Mouse (Mus musculus): Measurements from ENCODE around the gene Ajap1.

Ajap1 gene

GRCm38 (mm10) chr4:153453496-153453895 is 29.1 kb downstream of the Ajap1 start:
- no peak for DNase-seq (ENCODE audit: low spot score in 2 of 2)

DNA sequence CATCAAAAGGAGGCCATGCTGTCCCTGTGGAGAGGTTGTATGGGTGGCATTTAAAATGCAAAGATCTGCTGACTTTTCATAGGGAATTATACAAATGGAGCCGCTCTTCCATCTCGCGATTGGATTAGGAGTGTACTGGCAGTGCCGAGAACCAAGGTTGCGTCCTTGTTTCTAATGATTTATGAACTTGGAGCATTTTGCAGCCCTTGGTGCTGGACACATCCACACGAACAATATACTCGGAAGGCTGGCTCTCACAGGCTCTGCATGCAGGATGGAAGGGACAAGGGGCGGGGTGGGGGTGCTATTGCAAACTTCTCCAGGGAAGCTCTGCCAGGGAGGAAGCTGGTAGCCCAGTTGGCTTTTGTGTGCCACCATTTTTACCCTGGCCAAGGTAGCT is 31.1 kb downstream of the Ajap1 start:
- no peak for DNase-seq (ENCODE audit: low spot score in 2 of 2)

DNA sequence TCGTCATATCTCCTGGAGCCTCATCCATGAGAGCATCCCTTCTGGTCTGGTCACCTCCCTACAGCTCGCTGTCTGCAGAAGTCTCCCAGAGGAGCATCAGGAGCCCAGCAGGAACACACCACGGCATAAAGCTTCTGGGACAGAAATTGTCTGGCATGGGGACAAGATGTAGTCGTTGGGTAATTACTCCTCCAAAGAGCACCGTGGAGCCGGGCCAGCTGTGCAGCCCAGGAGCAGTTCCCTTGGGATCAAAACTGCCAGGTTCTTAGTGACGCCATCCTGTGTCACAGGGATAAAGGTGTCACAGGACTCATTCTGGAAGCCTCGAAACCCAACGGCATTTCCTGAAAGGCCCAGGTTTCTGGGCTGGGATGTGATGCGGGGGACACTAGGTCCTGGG is 40.1 kb downstream of the Ajap1 start:
- DNase-seq (ENCODE audit: low spot score in 2 of 2), result no peak

DNA sequence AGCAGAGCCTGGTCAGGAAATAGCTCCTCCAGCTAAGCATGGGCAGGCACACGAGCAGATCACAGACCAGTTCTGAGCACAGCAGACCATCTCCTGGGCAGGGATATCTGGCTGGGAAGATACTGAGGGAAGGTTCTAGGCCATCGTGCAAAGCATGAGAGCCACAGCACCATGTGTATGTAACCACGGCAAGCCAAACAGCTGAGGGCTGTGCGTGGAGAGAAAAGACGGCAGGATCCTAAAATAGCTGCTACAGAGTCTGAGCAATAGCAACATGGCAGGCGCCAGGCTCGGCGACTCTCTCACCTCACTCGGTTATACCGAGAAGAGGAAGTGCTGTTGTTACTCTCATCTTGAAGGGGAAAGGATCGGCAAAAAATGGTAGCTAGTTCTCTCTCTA is 42.7 kb downstream of the Ajap1 start:
- no peak for DNase-seq (ENCODE audit: low spot score in 2 of 2)

- no peak for DNase-seq (ENCODE audit: low spot score in 2 of 2)
Observed at GRCm38 (mm10) chr4:153439031-153439430, 43.6 kb downstream of the Ajap1 start.

DNA sequence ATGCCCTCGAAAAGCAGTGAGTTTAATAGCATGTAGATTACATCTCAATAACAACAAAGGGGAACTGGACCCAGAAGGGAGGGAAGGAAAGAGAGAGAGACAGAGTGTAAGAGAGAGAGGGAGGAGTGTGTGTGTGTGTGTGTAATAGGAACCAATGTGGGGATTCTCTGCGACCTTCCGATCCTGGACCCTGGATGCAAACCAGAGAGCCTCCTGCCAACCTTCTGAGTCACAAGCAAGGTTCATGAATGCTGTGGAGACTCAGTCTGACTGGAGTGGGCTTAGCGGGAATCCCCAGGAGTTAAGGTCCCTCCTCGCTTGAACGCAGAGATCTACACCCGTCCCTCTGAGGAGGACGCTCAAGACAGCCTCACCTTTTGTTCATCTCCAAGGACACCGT is 45.4 kb downstream of the Ajap1 start:
- no peak for DNase-seq (ENCODE audit: low spot score in 2 of 2)

DNA sequence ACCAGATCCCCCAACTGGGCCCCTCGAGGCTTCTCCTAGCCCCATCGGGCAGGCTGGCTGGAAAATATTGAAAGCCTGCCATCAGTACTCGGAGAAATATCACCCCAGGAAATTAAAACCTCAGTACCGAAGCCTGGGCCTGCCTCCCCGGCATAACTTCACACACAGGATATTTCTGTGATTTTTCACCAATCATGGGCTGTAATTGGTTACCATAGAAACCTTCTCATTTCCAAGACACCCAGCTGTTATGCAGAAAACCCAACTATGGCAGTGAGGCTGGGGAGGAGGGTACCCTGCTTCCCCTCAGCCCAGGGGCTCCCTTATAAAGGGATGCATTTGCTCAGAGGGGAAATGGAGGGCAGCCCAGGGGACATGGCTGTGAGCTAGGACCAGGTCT is 46.7 kb downstream of the Ajap1 start:
- no peak for DNase-seq (ENCODE audit: low spot score in 2 of 2)

DNA sequence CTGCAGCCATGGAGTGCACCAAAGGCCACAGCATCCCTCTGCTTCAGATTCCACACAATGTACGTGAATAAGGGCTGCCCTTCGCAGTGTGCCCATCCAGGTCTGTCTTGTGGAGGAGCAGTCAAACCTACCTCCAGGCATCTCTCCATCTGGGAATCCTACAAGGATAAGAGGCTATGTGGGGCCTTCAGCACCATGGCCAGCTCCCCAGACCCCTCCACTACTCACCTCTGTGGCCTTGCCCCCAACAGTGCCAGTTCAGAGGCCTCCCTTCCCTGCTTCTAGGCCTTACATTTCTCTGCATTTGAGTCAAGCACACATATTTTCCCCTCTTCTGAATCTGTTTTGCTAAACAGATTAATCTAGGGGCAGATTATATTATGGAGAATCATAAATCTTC is 52.6 kb downstream of the Ajap1 start:
- no peak for DNase-seq (ENCODE audit: low spot score in 2 of 2)

DNA sequence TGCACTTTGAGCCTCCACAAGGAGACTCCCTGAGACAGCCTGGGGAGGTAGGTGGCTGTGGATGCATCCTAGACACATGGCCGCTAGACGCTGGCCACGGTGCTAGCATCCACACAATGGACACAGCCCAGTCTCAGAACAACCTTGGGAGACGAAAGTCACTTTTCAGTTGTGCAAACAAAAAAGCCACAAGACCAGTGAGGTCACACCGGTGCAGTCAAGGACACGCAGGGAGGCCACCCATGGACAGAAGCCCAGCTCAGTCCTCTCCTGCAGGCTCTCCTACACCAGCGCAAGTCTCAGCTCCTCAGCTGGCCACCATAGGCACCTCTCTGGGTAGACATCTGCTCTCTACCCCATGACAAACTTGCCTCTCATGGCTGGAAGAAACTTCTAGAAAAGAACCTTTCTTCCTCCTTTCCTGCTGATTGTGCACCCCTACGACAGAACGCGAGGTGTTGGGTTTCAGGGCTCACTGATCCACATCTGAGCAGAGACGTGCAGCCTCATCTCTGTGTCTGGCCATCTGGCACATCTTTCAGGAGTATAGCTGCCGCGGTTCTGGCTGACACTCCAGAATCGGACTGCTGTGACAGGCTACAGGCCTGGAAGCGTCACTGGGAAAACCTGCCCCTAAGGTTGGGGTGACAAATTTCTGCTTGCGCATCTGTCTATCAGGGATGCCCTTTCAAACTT is 56.5 kb downstream of the Ajap1 start:
- DNase-seq (ENCODE audit: low spot score in 2 of 2), result no peak

DNA sequence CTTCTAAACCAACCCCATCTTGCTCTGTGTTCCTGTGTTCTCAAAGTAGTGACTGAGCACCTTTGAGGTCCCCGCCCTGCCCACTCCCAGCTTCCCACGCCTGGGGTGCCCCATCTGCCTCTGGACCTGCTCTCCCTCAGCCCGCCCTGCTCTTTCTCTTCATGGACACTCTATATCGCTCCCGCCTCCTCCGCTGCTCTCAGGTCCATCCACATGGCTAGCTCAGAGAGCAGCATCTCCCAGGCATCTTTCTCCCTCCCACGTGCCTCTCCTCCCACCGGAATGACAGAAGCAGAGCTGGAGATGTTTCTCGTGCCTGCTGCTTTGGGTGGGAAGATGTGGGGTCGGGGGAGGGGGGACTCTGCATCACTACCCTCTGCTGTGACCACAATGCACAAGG is 58.3 kb downstream of the Ajap1 start:
- no peak for DNase-seq (ENCODE audit: low spot score in 2 of 2)

GRCm38 (mm10) chr4:153417926-153418325 is 64.7 kb downstream of the Ajap1 start:
- DNase-seq (ENCODE audit: low spot score in 2 of 2), result no peak

DNA sequence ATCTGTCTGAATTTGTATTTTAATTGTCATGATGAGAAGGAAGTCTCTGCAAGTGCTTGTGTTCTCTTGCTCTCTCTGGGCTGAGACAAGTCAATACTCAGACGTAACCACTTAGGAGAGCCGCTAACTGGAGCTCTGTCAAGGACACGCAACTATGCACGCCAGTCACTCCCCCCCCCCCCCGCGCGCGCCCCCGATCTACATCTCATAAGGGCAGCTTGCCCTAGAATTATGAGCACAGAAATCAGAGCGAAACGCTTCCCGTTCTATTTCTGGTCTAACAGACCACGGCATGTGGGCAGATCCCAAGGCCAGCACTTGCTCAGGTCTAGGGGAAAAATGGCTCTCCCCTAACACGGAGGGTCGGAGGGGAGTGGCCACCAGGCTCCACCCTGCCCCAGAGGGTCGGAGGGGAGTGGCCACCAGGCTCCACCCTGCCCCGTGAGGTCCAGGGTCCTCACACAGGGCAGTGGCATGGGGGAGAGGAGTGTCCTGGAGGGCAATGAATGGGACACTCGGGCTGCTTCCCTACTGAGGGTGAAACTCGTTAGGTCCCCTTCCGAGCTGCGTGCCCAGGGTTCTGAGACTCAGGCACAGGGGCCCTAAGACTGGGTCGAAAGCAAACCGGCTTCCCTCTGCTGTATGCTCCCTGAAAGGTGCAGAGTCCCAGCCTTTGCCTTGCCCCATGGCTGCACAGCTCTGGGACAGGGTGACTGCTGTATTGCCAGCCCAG is 65.3 kb downstream of the Ajap1 start:
- DNase-seq (ENCODE audit: low spot score in 2 of 2), result no peak

DNA sequence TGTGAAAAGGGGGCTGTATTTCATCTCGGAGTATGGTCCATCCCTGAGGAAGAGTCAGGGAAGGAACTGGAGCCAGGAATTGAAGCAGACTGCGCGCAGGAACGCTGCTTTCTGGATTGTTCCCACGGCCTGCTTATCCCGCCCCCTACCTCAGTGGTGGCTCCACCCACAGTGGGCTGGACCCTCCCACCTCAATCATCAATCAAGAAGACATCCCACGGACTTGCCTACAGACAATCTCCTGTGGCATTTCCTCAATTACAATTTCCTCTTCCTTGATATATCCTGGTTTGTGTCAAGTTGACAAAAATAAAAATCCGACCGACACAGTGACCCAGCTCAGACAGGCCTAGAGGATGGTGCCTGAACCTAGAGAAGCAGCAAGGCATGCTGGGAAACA is 66.5 kb downstream of the Ajap1 start:
- DNase-seq (ENCODE audit: low spot score in 2 of 2), result no peak

GRCm38 (mm10) chr4:153398421-153398820 is 84.2 kb downstream of the Ajap1 start:
- no peak for DNase-seq (ENCODE audit: low spot score in 2 of 2)

GRCm38 (mm10) chr4:153387478-153387877 is 95.1 kb downstream of the Ajap1 start:
- DNase-seq (ENCODE audit: low spot score in 2 of 2), result no peak

DNA sequence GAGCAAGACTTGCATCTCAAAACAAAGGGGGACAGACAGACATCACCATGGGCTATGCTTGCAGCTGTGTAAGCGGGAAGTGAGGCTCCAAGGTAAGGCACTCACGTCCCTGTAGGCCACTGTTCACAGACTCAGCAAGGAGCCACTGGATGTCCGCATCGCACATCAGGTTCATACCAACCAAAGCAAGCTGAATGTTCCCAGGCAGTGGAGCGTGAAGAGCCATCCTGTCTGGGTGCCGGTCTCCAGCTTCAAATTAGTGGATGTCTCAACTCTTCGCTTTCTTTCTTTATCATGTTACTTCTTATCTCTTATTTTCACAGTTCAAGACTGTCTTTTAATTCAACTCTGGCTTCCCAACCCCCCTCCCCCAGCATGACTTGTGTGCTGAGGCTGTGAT is 101.2 kb downstream of the Ajap1 start:
- no peak for DNase-seq (ENCODE audit: low spot score in 2 of 2)

GRCm38 (mm10) chr4:153380885-153381284 is 101.7 kb downstream of the Ajap1 start:
- DNase-seq (ENCODE audit: low spot score in 2 of 2), result no peak

DNA sequence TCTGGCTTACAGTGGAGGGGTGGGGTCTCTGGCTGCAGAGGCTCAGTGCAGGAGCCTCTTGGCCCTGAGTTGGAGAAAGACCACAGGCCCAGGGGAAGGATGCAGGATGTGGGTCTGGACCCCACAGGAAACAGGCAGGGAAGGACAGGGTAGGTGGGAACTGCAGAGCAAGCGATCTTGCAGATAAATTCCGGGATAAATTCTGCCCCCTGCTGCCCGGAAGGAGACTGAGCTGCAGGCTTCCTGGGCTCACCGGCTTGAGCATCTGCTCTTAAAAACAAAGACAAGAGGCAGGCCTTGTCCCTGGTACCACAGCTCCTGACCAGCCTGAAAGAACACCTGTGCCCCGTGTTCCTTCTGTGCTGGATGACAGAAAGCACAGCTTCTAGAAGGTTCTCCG is 104.6 kb downstream of the Ajap1 start:
- DNase-seq (ENCODE audit: low spot score in 2 of 2), result no peak

GRCm38 (mm10) chr4:153374233-153374632 is 108.4 kb downstream of the Ajap1 start:
- DNase-seq (ENCODE audit: low spot score in 2 of 2), result no peak

GRCm38 (mm10) chr4:153373125-153373524 is 109.5 kb downstream of the Ajap1 start:
- DNase-seq (ENCODE audit: low spot score in 2 of 2), result no peak

GRCm38 (mm10) chr4:153368620-153369159 is 113.9 kb downstream of the Ajap1 start:
- DNase-seq (ENCODE audit: low spot score in 2 of 2), result no peak

DNA sequence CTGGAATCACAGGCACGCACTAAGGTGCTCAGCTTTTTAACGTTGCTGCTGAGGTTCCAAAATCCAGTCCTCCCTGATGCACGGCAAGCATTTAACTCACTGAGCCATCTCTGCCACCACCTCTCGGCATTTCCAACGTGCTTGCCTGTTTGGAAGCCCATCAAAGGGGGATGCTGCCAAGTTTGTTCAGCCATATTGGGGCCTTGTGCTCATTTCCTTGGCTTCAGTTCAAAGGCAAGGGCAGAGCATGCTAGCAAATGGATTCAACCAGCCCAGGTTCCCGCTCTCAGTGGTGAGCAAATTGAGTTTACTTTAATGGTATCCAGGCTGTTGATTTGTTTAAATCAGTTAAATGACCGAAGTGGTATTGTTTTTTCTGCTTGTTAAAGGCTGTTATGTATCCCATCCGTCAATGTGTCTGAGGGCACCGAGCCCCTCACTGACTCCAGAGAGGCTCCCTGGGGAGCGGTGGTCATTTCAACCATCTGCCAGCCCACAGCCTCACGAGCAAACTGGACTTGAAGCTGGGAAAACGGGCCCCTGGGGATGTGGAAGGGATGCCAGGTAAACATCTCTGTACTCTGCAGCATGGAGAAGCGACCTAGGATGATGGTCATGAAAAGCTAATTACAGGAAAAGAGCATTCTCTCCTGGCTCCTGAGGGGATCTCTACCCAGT is 121.6 kb downstream of the Ajap1 start:
- DNase-seq (ENCODE audit: low spot score in 2 of 2), result no peak

DNA sequence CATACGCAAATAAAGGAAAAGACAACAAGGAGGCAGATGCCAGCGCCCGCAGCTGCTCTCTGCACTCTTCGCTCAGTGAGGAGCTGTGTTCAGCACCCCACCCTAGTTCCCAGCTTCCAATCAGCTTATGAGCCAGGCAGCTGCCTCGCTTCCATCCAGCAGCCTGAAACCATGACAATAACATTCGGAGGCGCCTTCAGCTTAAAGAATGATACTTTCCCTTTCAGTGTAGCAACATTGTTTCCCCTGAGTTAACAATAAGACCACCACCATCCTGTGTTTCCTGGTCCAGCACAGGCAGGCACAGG is 124.4 kb downstream of the Ajap1 start:
- DNase-seq (ENCODE audit: low spot score in 2 of 2), result no peak
